Mouse (Mus musculus) myocyte (in vitro differentiated cells): ENCODE measurements around the gene Usp12.

Experiments used
- E2F4 ChIP-seq: IDR thresholded peaks from one replicate; pipeline ENCODE4 v1.6.1; 2011; ENCODE audit warnings: mild to moderate bottlenecking, control low read depth, moderate library complexity; ENCODE audit not compliant: insufficient read depth
- MYOG ChIP-seq, 3 experiments: IDR thresholded peaks; one replicate each; pipeline ENCODE4 v1.6.1; 2011; ENCODE audit warnings: control low read depth in 2 of 3, low read depth in 2 of 3, mild to moderate bottlenecking in 2 of 3; ENCODE audit not compliant: insufficient read length in 2 of 3, control insufficient read depth in 1 of 3, insufficient read depth in 1 of 3
- POLR2A ChIP-seq: IDR thresholded peaks from one replicate; pipeline ENCODE4 v1.6.1; 2011; ENCODE audit warnings: low read depth, mild to moderate bottlenecking, control low read depth, moderate library complexity; ENCODE audit not compliant: insufficient read length
- POLR2AphosphoS2 ChIP-seq: IDR thresholded peaks from one replicate; pipeline ENCODE4 v1.6.1; 2011; ENCODE audit warnings: low read depth, control low read depth; ENCODE audit not compliant: insufficient read length
- REST ChIP-seq: IDR thresholded peaks from one replicate; pipeline ENCODE4 v1.6.1; 2011; ENCODE audit warnings: mild to moderate bottlenecking, control low read depth, moderate library complexity; ENCODE audit not compliant: insufficient read depth, insufficient read length
- TCF12 ChIP-seq: IDR thresholded peaks from one replicate; pipeline ENCODE4 v1.6.1; 2011; ENCODE audit warnings: mild to moderate bottlenecking, control low read depth; ENCODE audit not compliant: poor library complexity, insufficient read depth, severe bottlenecking
- TCF3 ChIP-seq: IDR thresholded peaks from one replicate; pipeline ENCODE4 v1.6.1; 2011; ENCODE audit warnings: low read depth, control low read depth; ENCODE audit not compliant: insufficient read length
- USF1 ChIP-seq: IDR thresholded peaks from one replicate; pipeline ENCODE4 v1.6.1; 2011; ENCODE audit warnings: low read depth, mild to moderate bottlenecking, control low read depth, moderate library complexity

DNA sequence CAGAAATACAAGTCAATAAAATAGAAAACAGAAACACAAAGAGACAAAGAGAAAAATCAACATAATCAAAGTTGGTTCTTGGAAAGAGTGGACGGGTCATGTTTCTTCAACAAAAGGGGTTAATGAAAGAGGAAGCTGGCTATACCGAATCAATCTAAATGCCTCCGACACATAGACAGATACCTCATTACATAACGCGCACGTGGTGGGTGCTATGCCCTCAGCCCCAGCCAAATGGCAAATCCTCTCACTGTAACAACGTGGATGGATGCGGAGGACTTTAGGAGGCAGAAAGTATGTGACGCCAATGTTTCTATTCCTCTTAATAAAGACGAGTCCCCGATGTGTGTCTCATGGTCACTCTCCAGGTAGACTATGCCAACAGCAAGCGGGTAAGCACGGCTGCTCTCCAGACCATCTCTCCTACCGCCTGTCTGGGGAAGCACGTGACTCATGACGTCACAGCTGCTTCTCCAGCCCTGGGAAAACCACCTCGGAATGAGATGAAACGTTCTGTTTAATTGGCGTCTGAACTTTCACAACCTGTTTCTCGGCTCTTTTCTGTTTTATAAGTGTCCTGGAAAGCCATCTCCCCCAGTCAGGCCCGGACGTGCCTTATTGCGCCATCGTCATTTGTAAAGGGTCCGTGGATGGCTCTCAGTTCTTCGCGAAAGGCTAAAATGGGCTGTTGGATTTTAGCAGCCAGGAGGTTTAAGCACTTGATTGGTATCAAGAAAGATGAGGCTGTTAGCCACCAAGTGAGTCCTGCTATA lies 75.0 kb downstream of the Usp12 start:
- no peak for TF ChIP-seq TCF3
- no peak for TF ChIP-seq POLR2A
- TF ChIP-seq USF1, result no peak
- no peak for TF ChIP-seq MYOG (IDR thresholded peaks at IDR 0.05; ENCODE audit: control insufficient read depth in 1 of 3, insufficient read depth in 1 of 3, insufficient read length in 2 of 3, low read depth in 2 of 3)
- TF ChIP-seq POLR2AphosphoS2, result no peak
- TF ChIP-seq REST, result no peak
- TF ChIP-seq TCF12, result no peak
- no peak for TF ChIP-seq E2F4
